Mouse (Mus musculus): ENCODE results near the gene Gm128. TPM values are rescaled to one million over a fixed set of nuclear protein-coding genes. Genes with fewer than 3 reads are reported as not detected.

The Gm128 gene
- total and polyA plus RNA-seq, 3 experiments, result 0.08 to 0.18 TPM; not detected in 1

GRCm38 (mm10) chr3:95273471-95273870 lies 32.1 kb upstream of the Gm128 start:
- DNase-seq (ENCODE audit: low read depth, low spot score), result no peak
- H3K79me2 ChIP-seq (ENCODE audit: control insufficient read depth, insufficient read depth, low read length, poor library complexity), result peaks cover 5% of the 10 kb centered on the region; the same call in 1 of the 2 replicates
- no peak overlapping the region for H3K9ac ChIP-seq (ENCODE audit: control insufficient read depth, low read depth, low read length, poor library complexity, severe bottlenecking)
- H3K27ac ChIP-seq (ENCODE audit: control insufficient read depth, low read depth, low read length), result no peak overlapping the region
- H3K9me3 ChIP-seq (replicated peaks; ENCODE audit: insufficient read depth, low read length), result no peaks in the 10 kb centered on the region
- H3K4me1 ChIP-seq (ENCODE audit: control insufficient read depth in 1 of 2, insufficient read depth in 2 of 2, low read length in 2 of 2), result peaks cover 26 to 38% of the 10 kb centered on the region in 2 experiments
- no peak for TF ChIP-seq UBTF (IDR thresholded peaks at IDR 0.05; ENCODE audit: borderline replicate concordance, insufficient read depth, low read depth, low read length)
- TF ChIP-seq TBP (IDR thresholded peaks at IDR 0.05; ENCODE audit: low read depth, low read length), result no peak
- no peak for TF ChIP-seq ZC3H11A (IDR thresholded peaks at IDR 0.05; ENCODE audit: low read depth, low read length)
- TF ChIP-seq USF2 (IDR thresholded peaks at IDR 0.05; ENCODE audit: borderline replicate concordance in 1 of 2, insufficient read depth in 1 of 2, low read depth in 1 of 2, low read length in 2 of 2), result no peak
- no peak for TF ChIP-seq MAX (IDR thresholded peaks at IDR 0.05; ENCODE audit: low read length)
- TF ChIP-seq NRF1 (IDR thresholded peaks at IDR 0.05; ENCODE audit: insufficient read depth, low read depth, low read length, poor library complexity, severe bottlenecking), result no peak
- TF ChIP-seq MAZ (IDR thresholded peaks at IDR 0.05; ENCODE audit: low read depth, low read length), result no peak
- no peak for TF ChIP-seq GABPA (IDR thresholded peaks at IDR 0.05; ENCODE audit: low read depth, low read length)
- no peak for TF ChIP-seq MEF2A (IDR thresholded peaks at IDR 0.05; ENCODE audit: extremely low read depth, insufficient replicate concordance, low read depth, low read length, poor library complexity, severe bottlenecking)
- TF ChIP-seq CHD1 (IDR thresholded peaks at IDR 0.05; ENCODE audit: low read depth, low read length), result no peak
- no peak for TF ChIP-seq TCF12 (IDR thresholded peaks at IDR 0.05; ENCODE audit: low read depth, low read length)
- no peak for TF ChIP-seq MAFK (IDR thresholded peaks at IDR 0.05; ENCODE audit: borderline replicate concordance, low read depth, low read length)
- peaks cover 1 to 31% of the 10 kb centered on the region in 2 experiments; a peak in 3 of 4 replicates for H3K36me3 ChIP-seq (ENCODE audit: control insufficient read depth in 1 of 2, insufficient read depth in 2 of 2, low read length in 2 of 2)
- H3K4me3 ChIP-seq (ENCODE audit: control insufficient read depth in 1 of 2, insufficient read depth in 1 of 2, low read depth in 2 of 2, low read length in 2 of 2), result no peak overlapping the region
- H3K27me3 ChIP-seq (ENCODE audit: control insufficient read depth in 1 of 2, insufficient read depth in 2 of 2, low read length in 2 of 2), result no peaks in the 10 kb centered on the region

DNA sequence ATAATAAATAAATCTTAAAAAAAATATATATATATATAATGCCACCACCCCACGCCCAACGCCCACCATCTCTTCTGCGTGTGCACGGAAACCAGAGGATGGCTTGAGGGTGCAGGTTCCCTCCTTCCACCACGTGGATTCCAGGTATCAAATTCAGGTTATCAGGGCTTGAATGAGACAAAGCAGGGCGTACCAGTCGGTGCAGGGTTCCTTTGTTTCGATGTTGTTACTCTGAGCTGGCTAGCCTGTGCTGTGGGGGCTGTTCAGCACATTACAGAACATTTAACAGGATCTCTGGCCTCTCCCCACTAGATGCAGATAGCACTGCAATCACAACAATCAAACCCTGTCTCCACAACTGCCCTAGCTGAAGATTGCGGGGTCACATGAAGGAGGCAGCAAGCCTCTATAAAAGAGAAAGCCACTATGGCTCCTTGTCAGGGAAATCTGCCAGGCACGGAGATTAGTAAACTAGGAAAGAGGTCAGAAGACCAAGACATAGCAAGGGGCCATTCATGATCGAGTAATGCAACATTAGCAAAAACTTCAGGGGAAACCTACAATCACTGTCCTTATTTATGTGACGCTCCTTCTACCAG lies 29.5 kb upstream of the Gm128 start:
- TF ChIP-seq MAX (IDR thresholded peaks at IDR 0.05; ENCODE audit: low read length) (no peak), POLR2A (IDR thresholded peaks at IDR 0.05; ENCODE audit: control insufficient read depth in 1 of 2, insufficient read depth in 1 of 2, low read depth in 1 of 2, low read length in 2 of 2, poor library complexity in 1 of 2) (no peak)

More for the DNA sequence above, 29.5 kb upstream of the Gm128 start:
- DNase-seq (ENCODE audit: low read depth, low spot score), result no peak
- H3K9ac ChIP-seq (ENCODE audit: control insufficient read depth, low read depth, low read length, poor library complexity, severe bottlenecking), result no peak overlapping the region
- H3K4me1 ChIP-seq (ENCODE audit: control insufficient read depth in 1 of 2, insufficient read depth in 2 of 2, low read length in 2 of 2), result peaks cover 9 to 15% of the 10 kb centered on the region in 2 experiments
- no peak overlapping the region for H3K4me3 ChIP-seq (ENCODE audit: control insufficient read depth in 1 of 2, insufficient read depth in 1 of 2, low read depth in 2 of 2, low read length in 2 of 2)
- H3K36me3 ChIP-seq (ENCODE audit: control insufficient read depth in 1 of 2, insufficient read depth in 2 of 2, low read length in 2 of 2), result peaks cover 8 to 10% of the 10 kb centered on the region in 2 experiments
- H3K9me3 ChIP-seq (replicated peaks; ENCODE audit: insufficient read depth, low read length), result no peaks in the 10 kb centered on the region
- no peaks in the 10 kb centered on the region for H3K27me3 ChIP-seq (ENCODE audit: control insufficient read depth in 1 of 2, insufficient read depth in 2 of 2, low read length in 2 of 2)
- H3K27ac ChIP-seq (ENCODE audit: control insufficient read depth, low read depth, low read length), result no peak overlapping the region
- 0 out of 2 replicates have a peak, but pooled peaks cover 2% of the 10 kb centered on the region for H3K79me2 ChIP-seq (ENCODE audit: control insufficient read depth, insufficient read depth, low read length, poor library complexity)
